Mouse (Mus musculus) cortical plate, adult 2 months (tissue): ENCODE measurements around the gene Kif1b.

Experiments used
- CTCF ChIP-seq: fragments of 200-500 bp; IDR thresholded peaks from 2 replicates; pipeline ENCODE4 v1.5.1; 2011; ENCODE audit warnings: mild to moderate bottlenecking, control low read depth, low read length; ENCODE audit not compliant: insufficient read depth; ENCODE audit errors: extremely low read depth
- POLR2A ChIP-seq: fragments of 200-500 bp; IDR thresholded peaks from 2 replicates; pipeline ENCODE4 v1.6.1; 2011; ENCODE audit warnings: mild to moderate bottlenecking, low read length, control low read depth; ENCODE audit not compliant: insufficient read depth; ENCODE audit errors: extremely low read depth

GRCm38 (mm10) chr4:149161166-149161565, 146.3 kb downstream of the Kif1b start:
- TF ChIP-seq CTCF (no peak), POLR2A (no peak)
